Mouse (Mus musculus) ES-E14 (cell line): ENCODE measurements around the gene Setd7. TPM values are rescaled to one million over a fixed set of nuclear protein-coding genes. Genes with fewer than 3 reads are reported as not detected.

ENCODE experiments used
- DNase-seq: peaks from one replicate; pipeline ENCODE4 v3.0.0-alpha.2; 2013; ENCODE audit warnings: low read depth, low spot score
- H3K27ac ChIP-seq: 2 replicates; pipeline ENCODE4 v1.5.1; 2012; ENCODE audit warnings: low read depth, mild to moderate bottlenecking, low read length, moderate library complexity, mixed read lengths; ENCODE audit not compliant: poor library complexity, insufficient read depth, severe bottlenecking
- H3K36me3 ChIP-seq: 2 replicates; pipeline ENCODE4 v1.6.1; 2012; ENCODE audit warnings: mild to moderate bottlenecking, low read length, moderate library complexity, mixed read lengths; ENCODE audit not compliant: control insufficient read depth, poor library complexity, insufficient read depth, severe bottlenecking
- H3K4me1 ChIP-seq, 2 experiments: fragments of 150-350 bp in 1 of 2; sonication (generic) in 1 of 2; 2 replicates each; pipeline ENCODE4 v1.6.1; 2012; ENCODE audit warnings: low read length in 2 of 2, mild to moderate bottlenecking in 1 of 2, mixed read lengths in 1 of 2; ENCODE audit not compliant: control insufficient read depth in 2 of 2, insufficient read depth in 2 of 2, poor library complexity in 1 of 2
- H3K4me3 ChIP-seq, 2 experiments: fragments of 150-350 bp in 1 of 2; sonication (generic) in 1 of 2; 2 replicates each; pipeline ENCODE4 v1.5.1; 2012; ENCODE audit warnings: low read length in 2 of 2, low read depth in 1 of 2, mild to moderate bottlenecking in 1 of 2, mixed read lengths in 1 of 2; ENCODE audit not compliant: insufficient read depth in 1 of 2, poor library complexity in 1 of 2, severe bottlenecking in 1 of 2
- H3K9ac ChIP-seq: 2 replicates; pipeline ENCODE4 v1.6.1; 2012; ENCODE audit warnings: low read depth, mild to moderate bottlenecking, low read length, mixed read lengths; ENCODE audit not compliant: poor library complexity, insufficient read depth, severe bottlenecking
- H3K9me3 ChIP-seq: fragments of 150-350 bp; sonication (generic); 2 replicates; pipeline ENCODE4 v1.6.1; 2012; ENCODE audit warnings: low read depth, mild to moderate bottlenecking, low read length; ENCODE audit not compliant: control insufficient read depth, insufficient read depth
- CHD2 ChIP-seq: IDR thresholded peaks from 2 replicates; pipeline ENCODE4 v1.6.1; 2014; ENCODE audit warnings: mild to moderate bottlenecking, low read depth, low read length, inconsistent platforms
- HCFC1 ChIP-seq: IDR thresholded peaks from 2 replicates; pipeline ENCODE4 v1.6.1; 2012; ENCODE audit warnings: low read length, inconsistent platforms, borderline replicate concordance; ENCODE audit not compliant: insufficient read depth
- MAFK ChIP-seq: IDR thresholded peaks from 2 replicates; pipeline ENCODE4 v1.6.1; 2014; ENCODE audit warnings: mild to moderate bottlenecking, low read depth, low read length, inconsistent platforms; ENCODE audit not compliant: insufficient read depth
- ZC3H11A ChIP-seq: IDR thresholded peaks from 2 replicates; pipeline ENCODE4 v1.6.1; 2012; ENCODE audit warnings: low read depth, mild to moderate bottlenecking, inconsistent platforms, low read length, borderline replicate concordance
- ZNF384 ChIP-seq: IDR thresholded peaks from 2 replicates; pipeline ENCODE4 v1.6.1; 2012; ENCODE audit warnings: low read depth, low read length, inconsistent platforms
- in situ Hi-C, 2 experiments: fragments of 600-800 bp; cut with MboI; formaldehyde crosslinking; loops; one replicate each; pipeline ENCODE4 v1.15.1; 2025; ENCODE audit warnings: low sequenced_read_pairs in 2 of 2, inconsistent platforms in 1 of 2; ENCODE audit not compliant: unreplicated experiment in 2 of 2
- total RNA-seq: library from RNA; depleted of rRNA; stranded (reverse); fragments of 300-350 nt; gene quantifications from 2 replicates; pipeline ENCODE4 v1.2.3, GENCODE M21; 2012

The Setd7 gene
- total RNA-seq, 1 experiment, result 17.5 TPM

GRCm38 (mm10) chr3:51577816-51578749, 17.4 kb upstream of the Setd7 start:
- no peak for TF ChIP-seq ZC3H11A
- no peak for TF ChIP-seq HCFC1
- no peak for TF ChIP-seq CHD2
- no peak for TF ChIP-seq MAFK
- no peak for TF ChIP-seq ZNF384
- no peak for DNase-seq

GRCm38 (mm10) chr3:51577359-51577758, 16.7 kb upstream of the Setd7 start:
- H3K4me3 ChIP-seq, result no peak overlapping the region
- no peaks in the 10 kb centered on the region for H3K36me3 ChIP-seq
- H3K9me3 ChIP-seq, result no peaks in the 10 kb centered on the region
- DNase-seq, result no peak
- no peak overlapping the region for H3K9ac ChIP-seq
- peaks cover 0 to 2% of the 10 kb centered on the region in 2 experiments; a peak in 1 of 4 replicates for H3K4me1 ChIP-seq
- TF ChIP-seq ZC3H11A (no peak), ZNF384 (no peak)
- in situ Hi-C loops, result no loop called here
- no peak overlapping the region for H3K27ac ChIP-seq

More at GRCm38 (mm10) chr3:51577816-51578749, 17.4 kb upstream of the Setd7 start:
- no peaks in the 10 kb centered on the region for H3K36me3 ChIP-seq
- H3K27ac ChIP-seq, result no peak overlapping the region
- H3K9ac ChIP-seq, result no peak overlapping the region
- no peak overlapping the region for H3K4me3 ChIP-seq
- in situ Hi-C loops, result no loop called here
- H3K4me1 ChIP-seq, result peaks cover 0 to 2% of the 10 kb centered on the region in 2 experiments; a peak in 1 of 4 replicates
- no peaks in the 10 kb centered on the region for H3K9me3 ChIP-seq

- Histone ChIP-seq H3K27ac (no peak overlapping the region), H3K4me1 (peaks cover 0 to 2% of the 10 kb centered on the region in 2 experiments; a peak in 1 of 4 replicates), H3K36me3 (no peaks in the 10 kb centered on the region), H3K9me3 (no peaks in the 10 kb centered on the region), H3K4me3 (no peak overlapping the region), H3K9ac (no peak overlapping the region)
- no peak for DNase-seq
- in situ Hi-C loops, result no loop called here
- TF ChIP-seq MAFK (no peak), HCFC1 (no peak), ZNF384 (no peak), ZC3H11A (no peak), CHD2 (no peak)
Measured at GRCm38 (mm10) chr3:51573915-51574314, 13.2 kb upstream of the Setd7 start.

GRCm38 (mm10) chr3:51570200-51570599, 9.5 kb upstream of the Setd7 start:
- no peak overlapping the region for H3K4me3 ChIP-seq
- H3K9me3 ChIP-seq, result no peaks in the 10 kb centered on the region
- H3K27ac ChIP-seq, result no peak overlapping the region
- no peak for TF ChIP-seq MAFK
- TF ChIP-seq HCFC1, result no peak
- no peak for TF ChIP-seq ZC3H11A
- no peak for TF ChIP-seq ZNF384
- no peak for TF ChIP-seq CHD2
- DNase-seq, result no peak
- in situ Hi-C loops, result no loop called here
- H3K36me3 ChIP-seq, result no peaks in the 10 kb centered on the region
- no peak overlapping the region for H3K9ac ChIP-seq
- H3K4me1 ChIP-seq, result peaks cover 0 to 2% of the 10 kb centered on the region in 2 experiments; a peak in 1 of 4 replicates

- in situ Hi-C loops, result no loop called here
- no peaks in the 10 kb centered on the region for H3K9me3 ChIP-seq
- no peak for DNase-seq
- H3K4me1 ChIP-seq, result peaks cover 0 to 4% of the 10 kb centered on the region in 2 experiments; a peak in 2 of 4 replicates
- no peaks in the 10 kb centered on the region for H3K36me3 ChIP-seq
- H3K4me3 ChIP-seq, result no peak overlapping the region; a peak in 1 of 4 replicates
- H3K9ac ChIP-seq, result no peak overlapping the region
- no peak for TF ChIP-seq CHD2
- no peak for TF ChIP-seq ZC3H11A
- no peak for TF ChIP-seq HCFC1
- TF ChIP-seq MAFK, result no peak
- H3K27ac ChIP-seq, result no peak overlapping the region
Measured at GRCm38 (mm10) chr3:51561993-51562385, 1.3 kb upstream of the Setd7 start.
